Mouse (Mus musculus): ENCODE results near the gene Gar1. TPM values are rescaled to one million over a fixed set of nuclear protein-coding genes. Genes with fewer than 3 reads are reported as not detected.

Gene Gar1
- polyA plus RNA-seq, 1 experiment from 2014 or later = 44.7 TPM

DNA sequence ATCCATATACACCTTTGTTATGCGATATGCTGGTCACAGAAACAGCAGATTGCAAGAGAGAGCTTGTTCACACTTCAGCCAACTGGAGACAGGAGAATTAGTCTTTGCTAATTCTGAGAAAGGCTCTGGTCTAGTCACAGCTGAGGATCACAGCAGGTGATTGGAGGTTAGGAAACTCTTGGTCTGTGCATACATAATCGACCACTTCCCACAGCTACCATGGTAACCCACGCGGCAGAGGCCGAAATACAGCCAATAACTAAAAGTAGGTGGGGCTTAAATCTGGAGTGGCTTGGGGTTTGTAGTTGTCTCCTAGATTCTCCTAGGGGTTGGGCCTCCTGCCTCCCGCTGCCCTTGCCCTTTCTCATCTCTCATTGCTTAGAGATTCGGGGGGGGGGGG lies 6.8 kb upstream of the Gar1 start:
- Histone ChIP-seq H3K4me1 (replicated peaks; ENCODE audit: control insufficient read depth, insufficient read depth, low read length) (no peaks in the 10 kb centered on the region), H3K4me3 (replicated peaks; ENCODE audit: low read length) (no peak overlapping the region), H3K9ac (replicated peaks; ENCODE audit: low read depth, low read length) (no peak overlapping the region), H3K9me3 (ENCODE audit: control insufficient read depth, low read length) (no peaks in the 10 kb centered on the region), H3K27me3 (replicated peaks; ENCODE audit: control insufficient read depth, insufficient read depth, low read length) (no peaks in the 10 kb centered on the region), H3K36me3 (ENCODE audit: control insufficient read depth, insufficient read depth) (no peaks in the 10 kb centered on the region), H3K4me2 (ENCODE audit: low read length) (no peak overlapping the region), H3K27ac (ENCODE audit: low read length) (no peak overlapping the region)
- 47% methylated on average over 6 of the region's 7 CpGs for WGBS
- no peak for ATAC-seq

DNA sequence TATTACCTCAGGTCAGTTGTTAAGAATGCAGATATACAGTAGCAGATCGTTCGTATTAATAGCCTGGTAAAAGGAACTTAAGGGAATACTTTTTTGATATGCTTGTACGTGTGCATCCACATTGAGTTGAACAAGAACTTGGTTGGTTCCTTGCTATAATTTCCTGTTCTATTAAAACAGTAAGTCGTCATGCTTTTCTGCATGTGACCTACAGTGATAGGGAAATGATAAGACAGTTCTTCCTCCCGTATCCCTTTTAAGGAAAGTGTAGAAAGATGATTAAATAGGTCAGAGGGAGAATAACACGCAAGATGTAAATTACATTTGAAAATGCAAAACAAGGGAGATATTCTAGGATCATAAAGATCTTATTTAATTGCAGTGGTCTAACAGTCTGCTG lies 5.8 kb upstream of the Gar1 start:
- Histone ChIP-seq H3K27me3 (replicated peaks; ENCODE audit: control insufficient read depth, insufficient read depth, low read length) (no peaks in the 10 kb centered on the region), H3K36me3 (ENCODE audit: control insufficient read depth, insufficient read depth) (no peaks in the 10 kb centered on the region), H3K9ac (replicated peaks; ENCODE audit: low read depth, low read length) (no peak overlapping the region), H3K4me2 (ENCODE audit: low read length) (no peak overlapping the region), H3K4me3 (replicated peaks; ENCODE audit: low read length) (no peak overlapping the region), H3K9me3 (ENCODE audit: control insufficient read depth, low read length) (no peaks in the 10 kb centered on the region), H3K4me1 (replicated peaks; ENCODE audit: control insufficient read depth, insufficient read depth, low read length) (no peaks in the 10 kb centered on the region), H3K27ac (ENCODE audit: low read length) (no peak overlapping the region)
- no peak for ATAC-seq
- WGBS = 91% methylated on average over 6 of the region's 6 CpGs

DNA sequence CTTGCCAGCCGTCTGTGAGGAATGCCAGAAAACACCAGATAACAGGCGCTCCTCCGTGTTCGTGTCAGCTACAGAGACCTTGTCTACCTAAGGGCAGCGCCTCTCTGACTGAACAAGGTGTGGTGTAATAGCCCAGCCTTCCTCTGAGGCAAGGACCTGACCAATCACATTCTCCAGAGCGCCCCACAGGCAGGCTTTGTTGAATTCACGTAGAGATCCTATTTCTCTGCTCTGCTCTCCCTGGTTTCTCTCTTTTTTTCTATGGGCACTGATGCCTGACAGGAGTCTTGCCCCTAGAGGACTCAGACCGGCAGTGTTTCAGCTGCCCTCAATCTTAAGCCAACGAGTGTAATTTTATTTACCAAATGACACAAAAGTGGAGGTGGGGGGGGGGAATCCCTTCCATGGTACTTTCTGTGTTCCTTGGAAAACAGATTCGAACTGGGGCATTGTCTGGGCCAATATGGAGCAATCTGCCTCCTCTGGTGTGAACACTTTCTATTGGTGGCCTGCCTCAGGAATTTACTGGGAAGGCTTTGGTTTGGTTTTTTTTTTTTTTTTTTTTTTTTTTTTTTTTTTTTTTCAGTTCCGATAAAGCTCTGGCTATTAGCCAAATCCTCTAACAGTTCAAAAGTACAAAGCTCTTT lies 5.0 kb upstream of the Gar1 start:
- H3K9ac ChIP-seq (replicated peaks; ENCODE audit: low read depth, low read length) = no peak overlapping the region
- no peak for ATAC-seq
- no peak overlapping the region for H3K27ac ChIP-seq (ENCODE audit: low read length)
- no peaks in the 10 kb centered on the region for H3K27me3 ChIP-seq (replicated peaks; ENCODE audit: control insufficient read depth, insufficient read depth, low read length)
- H3K4me2 ChIP-seq (ENCODE audit: low read length) = no peak overlapping the region
- no peaks in the 10 kb centered on the region; the same call in 1 of the 2 replicates for H3K4me1 ChIP-seq (replicated peaks; ENCODE audit: control insufficient read depth, insufficient read depth, low read length)
- no peaks in the 10 kb centered on the region for H3K36me3 ChIP-seq (ENCODE audit: control insufficient read depth, insufficient read depth)
- 13% methylated on average over 11 of the region's 11 CpGs for WGBS
- no peak overlapping the region for H3K4me3 ChIP-seq (replicated peaks; ENCODE audit: low read length)
- no peaks in the 10 kb centered on the region for H3K9me3 ChIP-seq (ENCODE audit: control insufficient read depth, low read length)

DNA sequence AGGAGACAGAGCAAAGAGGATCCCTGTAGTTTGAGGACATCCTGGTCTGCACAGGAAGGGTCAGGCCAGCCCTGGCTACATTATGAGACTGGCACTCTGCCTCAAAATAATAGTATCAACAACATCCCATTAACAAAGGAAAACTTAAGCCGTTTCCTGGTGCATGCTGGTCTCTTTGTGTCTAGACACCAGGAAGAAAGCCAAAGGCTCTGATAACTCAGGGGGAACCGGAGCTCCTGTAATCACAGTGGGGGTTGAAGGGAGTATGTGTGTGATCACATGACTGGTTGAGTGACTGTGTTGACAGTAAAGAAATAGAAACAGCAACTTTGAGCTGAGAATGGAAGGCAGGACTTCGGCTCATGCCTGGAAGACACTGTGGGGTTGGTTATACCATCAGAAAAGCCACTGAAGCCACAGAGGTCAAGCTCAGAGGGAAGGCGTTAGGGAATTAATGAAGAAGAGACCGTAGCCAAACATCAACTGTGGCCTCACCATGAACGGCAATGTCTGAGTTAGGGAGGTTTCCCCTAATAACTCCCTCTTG lies 4.3 kb upstream of the Gar1 start, which contains the start of gene Cfi:
TSS of gene Cfi (plus strand) at position 497 of the 547 bp plus-strand sequence.
- no peaks in the 10 kb centered on the region for H3K36me3 ChIP-seq (ENCODE audit: control insufficient read depth, insufficient read depth)
- WGBS = 73% methylated on average over 6 of the region's 6 CpGs
- H3K9ac ChIP-seq (replicated peaks; ENCODE audit: low read depth, low read length) = no peak within 1 kb of the TSS
- no peak within 1 kb of the TSS for H3K27ac ChIP-seq (ENCODE audit: low read length)
- no peaks in the 10 kb centered on the region for H3K9me3 ChIP-seq (ENCODE audit: control insufficient read depth, low read length)
- H3K27me3 ChIP-seq (replicated peaks; ENCODE audit: control insufficient read depth, insufficient read depth, low read length) = no peaks in the 10 kb centered on the region
- H3K4me3 ChIP-seq (replicated peaks; ENCODE audit: low read length) = no peak within 1 kb of the TSS
- no peak within 1 kb of the TSS for H3K4me2 ChIP-seq (ENCODE audit: low read length)
- no peak for ATAC-seq
- H3K4me1 ChIP-seq (replicated peaks; ENCODE audit: control insufficient read depth, insufficient read depth, low read length) = no peaks in the 10 kb centered on the region; the same call in 1 of the 2 replicates

DNA sequence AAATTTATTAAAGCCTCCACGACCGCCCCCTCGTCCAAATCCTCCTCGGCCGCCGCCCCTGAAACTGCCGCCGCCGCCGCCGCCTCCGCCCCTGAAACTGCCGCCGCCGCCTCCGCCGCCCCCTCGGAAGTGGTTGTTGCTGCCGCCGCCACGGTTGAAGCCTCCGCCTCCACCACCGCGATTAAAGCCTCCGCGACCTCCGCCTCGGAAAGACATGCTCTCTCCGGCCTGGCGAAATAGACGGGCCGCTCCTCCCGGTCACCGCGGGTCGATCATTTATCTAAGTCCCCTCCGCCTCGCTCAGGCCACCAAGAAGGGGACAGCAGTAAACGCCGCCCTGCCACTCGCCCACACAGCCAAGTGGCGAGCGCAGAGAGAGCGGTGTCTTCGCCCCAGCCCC lies 570 bp downstream of the Gar1 start:
- 0% methylated on average over 44 of the region's 45 CpGs for WGBS
- peaks cover 6% of the 10 kb centered on the region for H3K36me3 ChIP-seq (ENCODE audit: control insufficient read depth, insufficient read depth)
- ATAC-seq = no peak
- peaks cover 15% of the 10 kb centered on the region for H3K4me1 ChIP-seq (replicated peaks; ENCODE audit: control insufficient read depth, insufficient read depth, low read length)
- H3K4me3 ChIP-seq (replicated peaks; ENCODE audit: low read length) = peak overlapping the region; percentile 85
- H3K4me2 ChIP-seq (ENCODE audit: low read length) = peak overlapping the region; percentile 65
- no peaks in the 10 kb centered on the region for H3K9me3 ChIP-seq (ENCODE audit: control insufficient read depth, low read length)
- peak overlapping the region; percentile 91 for H3K27ac ChIP-seq (ENCODE audit: low read length)
- H3K27me3 ChIP-seq (replicated peaks; ENCODE audit: control insufficient read depth, insufficient read depth, low read length) = no peaks in the 10 kb centered on the region
- peak overlapping the region; percentile 77 for H3K9ac ChIP-seq (replicated peaks; ENCODE audit: low read depth, low read length)

DNA sequence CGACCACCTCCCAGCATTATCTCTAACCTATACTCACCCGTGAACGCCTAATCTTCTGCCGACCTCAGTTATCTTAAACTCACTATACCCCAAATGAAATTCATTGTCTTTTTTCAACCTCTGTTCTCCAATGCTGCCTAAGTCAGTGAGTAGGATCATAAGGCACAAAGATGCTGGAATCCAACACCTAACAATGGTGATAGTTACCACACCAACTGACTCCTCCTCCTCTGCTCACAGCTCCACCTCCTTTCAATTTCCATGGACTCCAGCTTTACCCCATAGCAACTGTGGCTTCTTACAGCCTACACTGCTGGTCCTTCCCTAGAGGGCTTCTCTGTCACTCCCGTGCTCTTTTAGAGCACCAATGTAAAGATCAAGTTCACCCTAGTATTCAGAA lies 3.5 kb downstream of the Gar1 start:
- H3K4me3 ChIP-seq (replicated peaks; ENCODE audit: low read length) = no peak overlapping the region
- peaks cover 15% of the 10 kb centered on the region for H3K4me1 ChIP-seq (replicated peaks; ENCODE audit: control insufficient read depth, insufficient read depth, low read length)
- H3K9ac ChIP-seq (replicated peaks; ENCODE audit: low read depth, low read length) = no peak overlapping the region
- ATAC-seq = no peak
- no peak overlapping the region for H3K27ac ChIP-seq (ENCODE audit: low read length)
- no peak overlapping the region for H3K4me2 ChIP-seq (ENCODE audit: low read length)
- WGBS = 97% methylated on average over 5 of the region's 5 CpGs
- H3K9me3 ChIP-seq (ENCODE audit: control insufficient read depth, low read length) = no peaks in the 10 kb centered on the region
- peaks cover 22% of the 10 kb centered on the region for H3K36me3 ChIP-seq (ENCODE audit: control insufficient read depth, insufficient read depth)
- H3K27me3 ChIP-seq (replicated peaks; ENCODE audit: control insufficient read depth, insufficient read depth, low read length) = no peaks in the 10 kb centered on the region

DNA sequence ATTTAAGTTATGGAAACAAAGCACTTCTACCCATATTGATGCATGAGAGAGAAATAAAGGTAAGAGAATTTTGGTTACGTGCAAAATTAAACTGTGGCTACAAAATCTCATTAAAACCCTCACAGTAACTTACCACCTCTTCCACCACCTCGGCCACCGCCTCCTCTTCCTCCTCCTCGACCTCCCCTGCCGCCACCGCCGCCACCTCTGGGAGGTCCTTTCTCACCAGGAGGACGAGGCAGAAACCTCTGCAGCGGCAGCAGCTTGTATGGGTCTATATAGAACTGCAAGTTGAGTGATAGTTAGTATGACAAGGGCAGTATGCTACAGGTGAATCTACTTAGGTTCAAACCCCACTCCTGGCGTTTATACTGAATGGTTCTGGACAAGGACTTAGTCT lies 4.5 kb downstream of the Gar1 start:
- H3K36me3 ChIP-seq (ENCODE audit: control insufficient read depth, insufficient read depth) = peaks cover 24% of the 10 kb centered on the region
- no peak overlapping the region for H3K4me3 ChIP-seq (replicated peaks; ENCODE audit: low read length)
- H3K27me3 ChIP-seq (replicated peaks; ENCODE audit: control insufficient read depth, insufficient read depth, low read length) = no peaks in the 10 kb centered on the region
- ATAC-seq = no peak
- no peak overlapping the region for H3K4me2 ChIP-seq (ENCODE audit: low read length)
- peaks cover 15% of the 10 kb centered on the region for H3K4me1 ChIP-seq (replicated peaks; ENCODE audit: control insufficient read depth, insufficient read depth, low read length)
- 88% methylated on average over 10 of the region's 10 CpGs for WGBS
- no peaks in the 10 kb centered on the region for H3K9me3 ChIP-seq (ENCODE audit: control insufficient read depth, low read length)
- no peak overlapping the region for H3K27ac ChIP-seq (ENCODE audit: low read length)
- H3K9ac ChIP-seq (replicated peaks; ENCODE audit: low read depth, low read length) = no peak overlapping the region

DNA sequence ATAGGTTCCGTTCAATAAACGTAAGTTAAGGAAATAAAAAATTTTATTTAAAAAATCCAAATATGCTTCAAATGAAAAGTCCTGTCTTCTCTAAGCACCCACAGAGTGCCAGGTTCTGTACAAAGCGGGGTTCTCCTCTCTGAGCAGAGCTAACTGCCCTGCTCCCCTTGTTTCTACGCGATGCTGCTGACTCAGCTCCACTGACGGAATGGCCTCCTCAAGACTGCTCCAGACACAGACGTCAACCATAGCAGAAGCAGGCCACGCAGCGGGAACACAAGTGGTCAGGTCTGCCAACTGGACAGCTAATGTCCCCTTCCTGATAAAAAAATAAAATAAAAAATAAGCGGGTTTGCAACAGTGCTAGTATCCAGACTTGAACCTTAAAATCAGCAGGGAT lies 6.3 kb downstream of the Gar1 start:
- Histone ChIP-seq H3K9ac (replicated peaks; ENCODE audit: low read depth, low read length) (no peak overlapping the region), H3K27ac (ENCODE audit: low read length) (no peak overlapping the region), H3K4me3 (replicated peaks; ENCODE audit: low read length) (no peak overlapping the region), H3K4me1 (replicated peaks; ENCODE audit: control insufficient read depth, insufficient read depth, low read length) (peaks cover 13% of the 10 kb centered on the region), H3K27me3 (replicated peaks; ENCODE audit: control insufficient read depth, insufficient read depth, low read length) (no peaks in the 10 kb centered on the region), H3K9me3 (ENCODE audit: control insufficient read depth, low read length) (no peaks in the 10 kb centered on the region), H3K4me2 (ENCODE audit: low read length) (no peak overlapping the region), H3K36me3 (ENCODE audit: control insufficient read depth, insufficient read depth) (peaks cover 24% of the 10 kb centered on the region)
- WGBS = 94% methylated on average over 10 of the region's 10 CpGs
- no peak for ATAC-seq

DNA sequence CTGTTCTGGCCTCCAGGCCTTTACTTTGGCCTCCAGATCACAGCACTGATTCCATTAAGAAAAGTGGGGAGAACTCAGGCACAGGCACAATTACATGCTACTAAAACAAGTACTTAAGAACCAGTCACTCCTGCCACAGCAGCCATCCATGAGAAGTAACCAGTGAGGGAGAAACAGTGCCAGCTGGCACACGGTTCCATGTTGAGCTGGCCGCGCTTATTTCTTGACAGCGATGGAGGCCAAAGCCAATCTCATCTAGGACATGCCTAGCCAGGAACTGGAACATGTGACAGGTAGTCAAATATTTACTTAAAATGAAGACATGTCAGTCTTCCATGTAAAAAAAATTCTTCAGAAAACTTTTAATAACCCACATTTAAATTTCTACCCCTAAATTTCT lies 7.0 kb downstream of the Gar1 start:
- 74% methylated on average over 4 of the region's 4 CpGs for WGBS
- Histone ChIP-seq H3K36me3 (ENCODE audit: control insufficient read depth, insufficient read depth) (peaks cover 24% of the 10 kb centered on the region), H3K4me1 (replicated peaks; ENCODE audit: control insufficient read depth, insufficient read depth, low read length) (peaks cover 5% of the 10 kb centered on the region; the same call in 1 of the 2 replicates), H3K9ac (replicated peaks; ENCODE audit: low read depth, low read length) (no peak overlapping the region), H3K27me3 (replicated peaks; ENCODE audit: control insufficient read depth, insufficient read depth, low read length) (no peaks in the 10 kb centered on the region), H3K4me2 (ENCODE audit: low read length) (no peak overlapping the region), H3K27ac (ENCODE audit: low read length) (no peak overlapping the region), H3K4me3 (replicated peaks; ENCODE audit: low read length) (no peak overlapping the region), H3K9me3 (ENCODE audit: control insufficient read depth, low read length) (no peaks in the 10 kb centered on the region)
- no peak for ATAC-seq
